Mouse (Mus musculus): ENCODE measurements around the gene Greb1.
"Not testable (repeated sequence)": the region's sequence is repeated elsewhere in the genome, so short reads cannot be mapped to it uniquely, and the experiment has no call there.

The Greb1 gene

GRCm38 (mm10) chr12:16695252-16695651 is 105.4 kb downstream of the Greb1 start:
- not testable (repeated sequence) for DNase-seq (ENCODE audit: low read depth, low spot score)

- no peak for DNase-seq (ENCODE audit: low read depth, low spot score)
Observed at GRCm38 (mm10) chr12:16694783-16695182, 105.9 kb downstream of the Greb1 start.

GRCm38 (mm10) chr12:16690631-16691030 is 110.1 kb downstream of the Greb1 start:
- peak; percentile 69 for DNase-seq (ENCODE audit: low read depth, low spot score)

- no peak for DNase-seq (ENCODE audit: low read depth, low spot score)
Observed at GRCm38 (mm10) chr12:16672246-16672645, 128.4 kb downstream of the Greb1 start.

- no peak for DNase-seq (ENCODE audit: low read depth, low spot score)
Observed at GRCm38 (mm10) chr12:16669176-16669575, 131.5 kb downstream of the Greb1 start.

DNA sequence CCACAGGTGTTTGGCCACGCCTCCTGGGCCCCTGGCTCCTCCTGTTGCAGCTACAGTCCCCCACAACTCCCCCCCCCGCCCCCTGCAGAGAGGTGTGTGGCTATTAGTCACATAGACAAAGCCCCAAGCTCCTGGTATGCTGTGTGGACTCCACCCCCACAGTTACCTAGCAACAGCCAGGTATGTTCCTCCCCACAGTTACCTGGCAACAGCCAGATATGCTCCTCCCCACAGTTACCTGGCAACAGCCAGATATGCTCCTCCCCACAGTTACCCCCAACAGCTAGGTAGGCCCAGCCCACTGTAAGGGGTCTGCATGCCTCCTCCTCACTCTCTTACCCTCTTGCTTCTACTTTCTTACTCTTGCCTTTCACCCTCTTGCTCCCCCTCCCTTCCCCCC is 135.7 kb downstream of the Greb1 start:
- DNase-seq (ENCODE audit: low read depth, low spot score), result no peak

- DNase-seq (ENCODE audit: low read depth, low spot score), result no peak
Observed at GRCm38 (mm10) chr12:16662955-16663585, 137.6 kb downstream of the Greb1 start.

DNA sequence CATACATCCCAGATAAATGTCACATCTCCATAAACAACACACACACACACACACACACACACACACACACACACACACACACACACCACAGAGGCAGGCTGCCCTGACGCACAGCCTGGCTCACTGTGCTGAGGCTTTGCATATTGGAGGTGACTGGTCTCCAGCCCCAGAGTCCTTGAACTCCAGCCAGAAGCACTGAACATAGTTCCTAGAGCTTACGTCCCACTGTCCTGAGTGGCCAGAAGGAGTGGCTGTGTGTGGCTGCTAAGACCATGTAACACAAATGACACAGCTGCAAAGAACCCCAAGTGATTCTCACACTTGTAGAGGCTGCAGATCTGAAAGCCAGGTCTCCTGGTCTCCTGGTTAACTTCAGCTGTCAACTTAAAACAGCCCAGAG is 138.8 kb downstream of the Greb1 start:
- no peak for DNase-seq (ENCODE audit: low read depth, low spot score)

- no peak for DNase-seq (ENCODE audit: low read depth, low spot score)
Observed at GRCm38 (mm10) chr12:16661459-16661858, 139.2 kb downstream of the Greb1 start.

DNA sequence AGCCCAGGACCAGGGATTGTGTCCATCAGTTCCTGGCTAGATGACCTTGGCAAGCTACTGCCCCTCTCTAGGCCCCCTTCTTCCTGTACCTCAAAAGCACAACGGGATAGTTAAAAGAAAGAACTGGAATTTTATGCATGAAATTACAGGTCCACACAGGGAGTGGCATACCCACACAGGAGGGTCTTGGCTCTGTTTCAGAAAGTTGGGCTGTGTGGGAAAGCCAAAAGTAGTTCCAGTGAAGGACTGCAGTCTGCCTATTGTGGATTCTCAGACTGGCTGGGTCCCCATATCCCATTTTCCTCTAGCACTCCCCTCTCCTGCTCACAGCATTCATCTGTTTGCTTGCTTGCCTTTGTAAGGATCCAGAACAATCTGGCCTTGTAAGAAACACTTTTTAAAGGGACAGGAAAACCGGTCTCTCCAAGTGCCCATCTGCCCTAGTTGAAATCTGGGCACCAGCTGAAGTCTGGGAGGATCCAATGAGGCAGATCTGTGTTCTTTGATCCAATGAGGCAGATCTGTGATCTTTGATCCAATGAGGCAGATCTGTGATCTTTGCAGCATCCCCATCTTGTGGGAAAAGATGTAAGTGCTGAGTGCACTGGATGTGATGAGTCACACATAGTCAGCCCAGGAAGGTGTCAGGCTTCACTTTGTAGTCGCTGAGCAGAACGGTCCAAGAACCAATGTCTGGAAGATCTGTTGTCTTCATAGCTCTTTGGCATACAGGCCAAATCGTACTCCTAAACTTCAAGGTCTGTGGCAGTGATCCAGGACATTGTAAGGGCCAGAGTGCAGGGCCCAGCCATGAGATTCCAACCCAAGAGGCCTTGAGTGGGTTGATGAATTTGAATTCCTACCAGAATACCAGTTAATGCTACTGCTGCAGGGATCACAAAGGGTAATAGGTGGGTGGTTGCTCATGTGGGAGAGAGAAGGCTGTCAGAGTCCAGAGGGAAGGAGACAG is 143.5 kb downstream of the Greb1 start:
- no peak for DNase-seq (ENCODE audit: low read depth, low spot score)

DNA sequence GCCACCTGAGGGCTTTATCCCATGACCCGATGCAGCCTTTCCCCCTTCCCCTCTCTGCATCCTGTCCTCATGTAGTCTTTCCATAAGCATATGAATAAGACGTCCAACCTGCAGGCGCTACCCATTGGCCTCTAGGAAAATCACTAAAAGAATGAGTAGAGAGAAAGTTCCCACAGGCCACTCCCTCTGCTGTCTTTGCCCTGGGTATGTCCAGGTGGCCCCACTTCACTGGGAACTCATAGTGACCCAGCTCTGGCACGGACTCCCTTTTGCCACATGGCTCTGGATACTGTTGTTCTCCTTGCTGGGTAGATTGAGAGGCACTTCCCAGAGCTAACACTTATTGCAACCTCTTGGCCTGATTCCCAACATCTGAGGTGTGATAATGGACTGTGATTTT is 145.1 kb downstream of the Greb1 start:
- DNase-seq (ENCODE audit: low read depth, low spot score), result no peak

DNA sequence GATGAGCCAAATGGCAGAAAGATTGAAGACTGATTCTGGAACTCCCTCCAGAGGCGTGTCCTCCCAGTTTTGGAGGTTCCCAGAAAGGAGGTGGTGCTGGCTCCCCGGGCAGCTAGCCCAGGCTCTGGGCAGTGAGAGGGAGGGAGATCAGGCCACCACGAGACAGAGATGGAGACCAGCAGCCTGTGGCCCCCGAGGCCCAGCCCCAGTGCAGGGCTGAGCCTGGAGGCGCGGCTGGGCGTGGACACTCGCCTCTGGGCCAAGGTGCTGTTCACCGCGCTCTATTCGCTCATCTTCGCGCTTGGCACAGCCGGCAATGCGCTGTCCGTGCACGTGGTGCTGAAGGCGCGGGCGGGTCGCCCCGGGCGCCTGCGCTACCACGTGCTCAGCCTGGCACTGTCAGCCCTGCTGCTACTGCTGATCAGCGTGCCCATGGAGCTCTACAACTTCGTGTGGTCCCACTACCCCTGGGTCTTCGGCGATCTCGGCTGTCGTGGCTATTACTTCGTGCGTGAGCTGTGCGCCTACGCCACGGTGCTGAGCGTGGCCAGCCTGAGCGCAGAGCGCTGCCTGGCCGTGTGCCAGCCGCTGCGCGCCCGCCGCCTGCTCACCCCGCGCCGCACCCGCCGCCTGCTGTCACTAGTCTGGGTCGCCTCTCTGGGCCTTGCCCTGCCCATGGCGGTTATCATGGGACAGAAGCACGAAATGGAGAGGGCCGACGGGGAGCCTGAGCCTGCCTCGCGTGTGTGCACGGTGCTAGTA is 147.2 kb downstream of the Greb1 start, which contains the start of gene Ntsr2:
Ntsr2 (plus strand) TSS at position 51 of the 762 bp plus-strand sequence.
- peak; percentile 80 for DNase-seq (ENCODE audit: low read depth, low spot score)

DNA sequence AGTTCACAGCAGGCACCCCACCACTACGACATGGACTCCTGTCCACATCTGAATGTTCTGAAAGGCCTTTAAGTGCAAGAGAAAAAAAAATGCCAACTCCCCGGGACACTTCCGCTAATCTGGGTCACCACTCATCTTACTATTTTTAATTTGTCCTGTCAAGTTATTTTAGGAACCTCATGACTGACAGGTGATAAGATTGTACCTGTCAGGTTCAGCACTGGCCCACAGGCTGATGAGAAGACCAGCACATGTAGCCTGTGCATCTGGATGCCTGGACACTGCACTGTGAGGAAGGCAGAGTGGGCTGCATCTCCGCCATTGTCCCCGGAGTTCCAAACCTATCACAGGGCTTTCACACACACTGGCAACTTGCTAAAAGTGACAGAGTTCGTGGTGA is 150.9 kb downstream of the Greb1 start:
- no peak for DNase-seq (ENCODE audit: low read depth, low spot score)

GRCm38 (mm10) chr12:16648273-16648672 is 152.4 kb downstream of the Greb1 start:
- no peak for DNase-seq (ENCODE audit: low read depth, low spot score)

GRCm38 (mm10) chr12:16646780-16647409 is 153.8 kb downstream of the Greb1 start:
- peak; percentile 92 for DNase-seq (ENCODE audit: low read depth, low spot score)

DNA sequence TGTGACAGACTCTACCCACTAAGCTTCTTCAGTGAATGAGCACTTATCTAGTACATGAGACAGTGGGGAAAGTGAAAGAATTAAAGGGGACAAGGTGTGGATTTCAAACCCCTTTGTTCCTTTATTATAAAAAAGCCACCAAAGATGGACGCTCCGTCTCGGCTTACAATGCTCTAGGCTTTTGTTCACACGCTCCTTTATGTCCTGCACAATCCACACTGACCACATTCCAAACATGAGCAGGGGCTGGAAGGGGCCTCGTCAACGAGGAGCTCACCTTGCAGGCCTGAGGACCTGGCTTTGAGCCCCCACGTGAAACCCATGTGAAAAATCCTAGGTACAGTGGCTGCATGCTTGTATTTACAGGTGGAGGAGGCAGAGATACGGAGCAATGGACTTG is 156.0 kb downstream of the Greb1 start:
- DNase-seq (ENCODE audit: low read depth, low spot score), result no peak

DNA sequence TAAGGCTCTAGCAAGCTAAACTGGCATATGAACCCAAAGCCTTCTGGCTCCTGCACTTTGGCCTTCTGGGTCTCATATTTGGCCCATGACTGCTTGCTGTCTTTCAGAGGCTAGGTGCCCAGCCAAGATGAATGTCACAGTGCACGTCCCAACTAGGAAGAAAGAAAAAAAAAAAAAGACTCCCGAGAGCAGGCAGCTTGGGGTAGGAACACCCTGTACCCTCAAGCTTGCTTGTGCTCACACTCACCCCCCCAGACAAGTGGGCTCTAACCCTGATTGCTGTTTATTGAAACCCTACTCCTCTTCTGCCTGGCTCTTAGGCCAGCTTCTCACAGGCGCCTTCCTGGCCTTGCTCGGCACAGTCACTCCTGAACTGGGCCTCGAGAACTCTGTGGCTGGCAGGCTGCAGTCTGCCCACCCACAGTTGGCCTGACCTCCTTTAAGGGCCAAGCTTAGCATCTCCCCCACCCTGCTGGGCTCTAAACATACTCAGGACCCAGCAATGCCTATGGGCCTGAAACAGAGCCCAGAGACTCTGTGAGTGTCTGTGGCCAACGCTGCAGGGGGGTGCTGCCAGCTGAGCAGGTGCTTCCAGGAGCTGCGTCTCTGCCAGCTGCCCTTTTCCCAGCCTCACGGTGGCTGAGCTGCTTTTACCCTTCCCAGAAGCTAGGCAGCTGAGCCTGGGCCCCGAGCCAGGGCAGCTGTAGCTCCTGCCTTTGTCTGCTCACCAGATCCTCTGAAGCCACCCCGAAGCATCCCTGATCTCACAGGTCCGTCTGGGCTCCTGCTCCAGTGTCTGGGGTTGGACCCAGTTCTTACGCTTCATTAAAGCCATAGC is 157.0 kb downstream of the Greb1 start:
- DNase-seq (ENCODE audit: low read depth, low spot score), result peak; percentile 95

DNA sequence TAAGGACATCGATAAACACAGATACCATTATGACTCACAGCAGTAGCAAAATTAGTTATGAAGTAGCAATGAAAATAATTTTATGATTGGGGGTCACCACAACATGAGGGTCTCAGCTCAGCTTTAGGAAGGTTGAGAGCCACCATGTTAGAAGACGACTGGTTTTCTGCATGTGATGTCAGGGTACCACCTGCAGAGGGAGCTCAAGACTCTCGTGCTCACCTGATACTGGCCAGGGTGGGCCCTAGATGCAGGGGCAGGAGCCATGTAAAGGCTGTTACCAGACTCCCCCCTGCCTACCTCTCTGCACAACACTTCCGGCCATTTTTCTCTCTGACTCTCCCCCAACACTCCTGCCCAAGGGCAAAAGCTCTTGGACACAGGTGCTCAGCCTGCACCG is 158.7 kb downstream of the Greb1 start:
- no peak for DNase-seq (ENCODE audit: low read depth, low spot score)

DNA sequence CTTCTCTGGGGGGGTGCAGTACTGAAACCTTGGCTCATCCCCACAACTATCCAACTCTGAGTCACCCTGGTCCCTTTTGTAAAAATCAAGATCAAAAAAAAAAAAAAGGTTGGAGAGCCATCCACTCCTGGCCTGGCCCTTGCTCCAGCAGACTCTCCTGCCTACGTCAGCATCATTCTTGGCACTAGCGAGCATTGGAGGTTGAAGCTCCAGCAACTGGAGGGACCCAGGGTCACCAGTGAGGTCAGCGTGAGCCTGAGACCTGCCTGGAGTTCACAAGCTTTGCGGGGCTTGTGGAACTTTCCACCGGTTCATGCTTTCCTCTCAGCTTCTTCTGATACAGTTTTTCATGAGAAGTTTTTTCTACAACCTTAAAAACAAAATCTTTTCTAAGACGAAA is 160.6 kb downstream of the Greb1 start:
- DNase-seq (ENCODE audit: low read depth, low spot score), result peak; percentile 82

DNA sequence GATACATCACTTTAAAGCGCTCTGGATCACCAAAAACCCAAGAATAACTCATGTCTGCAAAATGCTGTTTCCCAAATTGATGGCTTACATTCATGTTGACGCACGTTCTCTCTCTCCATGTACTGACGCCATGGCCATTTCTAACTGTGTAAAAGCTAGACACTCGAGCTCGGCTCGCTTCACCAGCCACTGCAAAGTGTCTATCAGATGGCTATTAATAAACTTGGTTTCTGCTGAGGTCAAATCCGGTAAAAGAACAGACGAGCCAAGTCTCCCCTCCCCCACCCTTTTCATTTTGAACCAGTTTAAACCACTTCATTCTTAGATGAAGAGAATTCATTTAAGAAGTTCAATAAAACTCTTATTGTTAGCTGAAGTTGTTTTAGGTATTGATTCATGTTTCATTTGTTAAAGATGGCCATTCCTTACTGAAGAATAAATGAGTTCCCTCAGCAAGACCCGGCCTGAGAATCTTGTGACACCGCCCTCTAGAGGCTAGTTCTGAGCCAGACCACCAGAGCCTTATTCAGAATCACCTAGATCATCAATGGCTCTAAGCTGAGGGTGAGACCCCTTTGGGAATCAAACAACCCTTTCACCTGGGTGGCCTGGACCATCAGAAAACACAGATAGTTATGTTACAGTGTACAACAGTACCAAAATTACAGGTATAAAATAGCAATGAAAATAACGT is 161.5 kb downstream of the Greb1 start:
- peak; percentile 83 for DNase-seq (ENCODE audit: low read depth, low spot score)
